Mouse (Mus musculus) ES-Bruce4 (cell line): ENCODE measurements around the gene Ap1g2. TPM values are rescaled to one million over a fixed set of nuclear protein-coding genes. Genes with fewer than 3 reads are reported as not detected.
A peak's percentile ranks its signal among the peaks of the same experiment; 100 is the strongest.

Source experiments
- H3K27ac ChIP-seq: 2 replicates; pipeline ENCODE4 v1.5.1; 2012; ENCODE audit warnings: low read length, inconsistent platforms; ENCODE audit not compliant: insufficient read depth
- H3K27me3 ChIP-seq: 2 replicates; pipeline ENCODE4 v1.6.1; 2012; ENCODE audit warnings: mild to moderate bottlenecking, low read length, inconsistent platforms; ENCODE audit not compliant: control insufficient read depth, poor library complexity, insufficient read depth, severe bottlenecking
- H3K36me3 ChIP-seq: 2 replicates; pipeline ENCODE4 v1.6.1; 2012; ENCODE audit warnings: inconsistent platforms, mild to moderate bottlenecking, low read length, moderate library complexity; ENCODE audit not compliant: control insufficient read depth, poor library complexity, insufficient read depth, severe bottlenecking
- H3K4me1 ChIP-seq: one replicate; pipeline ENCODE4 v1.8.1; 2011; ENCODE audit warnings: low read length; ENCODE audit not compliant: control insufficient read depth, insufficient read depth
- H3K4me3 ChIP-seq: 2 replicates; pipeline ENCODE4 v1.5.1; 2011; ENCODE audit warnings: low read depth, mild to moderate bottlenecking, low read length
- H3K9ac ChIP-seq: 2 replicates; pipeline ENCODE4 v1.6.1; 2012; ENCODE audit warnings: low read depth, mild to moderate bottlenecking, inconsistent platforms; ENCODE audit not compliant: poor library complexity, severe bottlenecking
- H3K9me3 ChIP-seq: replicated peaks from 2 replicates; pipeline ENCODE4 v1.6.1; 2012; ENCODE audit warnings: mild to moderate bottlenecking, low read length, inconsistent platforms; ENCODE audit not compliant: control insufficient read depth, poor library complexity, insufficient read depth, severe bottlenecking
- CTCF ChIP-seq: IDR thresholded peaks from one replicate; pipeline ENCODE4 v1.8.1; 2011; ENCODE audit warnings: low read depth, low read length
- EP300 ChIP-seq: IDR thresholded peaks from 2 replicates; pipeline ENCODE4 v1.6.1; 2011; ENCODE audit warnings: low read depth, low read length; ENCODE audit not compliant: insufficient read depth
- POLR2A ChIP-seq: IDR thresholded peaks from one replicate; pipeline ENCODE4 v1.8.1; 2011; ENCODE audit warnings: low read length; ENCODE audit not compliant: insufficient read depth
- polyA plus RNA-seq: library from polyadenylated mRNA; stranded (reverse); fragments of >200 nt; gene quantifications from 2 replicates; pipeline ENCODE4 v1.2.4, GENCODE M21; 2011; ENCODE audit warnings: low read depth; ENCODE audit not compliant: missing spikeins, insufficient read depth, insufficient read length

Ap1g2 gene
- polyA plus RNA-seq, 1 experiment: 23.9 TPM

- no peak overlapping the region for H3K9ac ChIP-seq
- no peaks in the 10 kb centered on the region for H3K27me3 ChIP-seq
- TF ChIP-seq POLR2A: no peak
- TF ChIP-seq CTCF: peak; percentile 50
- H3K9me3 ChIP-seq: no peaks in the 10 kb centered on the region
- no peak overlapping the region for H3K27ac ChIP-seq
- H3K4me3 ChIP-seq: no peak overlapping the region
- H3K36me3 ChIP-seq: no peaks in the 10 kb centered on the region
- H3K4me1 ChIP-seq: no peaks in the 10 kb centered on the region
Observed at GRCm38 (mm10) chr14:55148363-55148915, 42.0 kb upstream of the Ap1g2 start.

GRCm38 (mm10) chr14:55146829-55147401 lies 40.5 kb upstream of the Ap1g2 start:
- no peak overlapping the region for H3K27ac ChIP-seq
- H3K9ac ChIP-seq: no peak overlapping the region
- H3K4me3 ChIP-seq: no peak overlapping the region
- no peak for TF ChIP-seq POLR2A
- no peak for TF ChIP-seq CTCF
- no peak for TF ChIP-seq EP300
- H3K27me3 ChIP-seq: no peaks in the 10 kb centered on the region
- no peaks in the 10 kb centered on the region for H3K4me1 ChIP-seq
- no peaks in the 10 kb centered on the region for H3K9me3 ChIP-seq
- no peaks in the 10 kb centered on the region for H3K36me3 ChIP-seq

DNA sequence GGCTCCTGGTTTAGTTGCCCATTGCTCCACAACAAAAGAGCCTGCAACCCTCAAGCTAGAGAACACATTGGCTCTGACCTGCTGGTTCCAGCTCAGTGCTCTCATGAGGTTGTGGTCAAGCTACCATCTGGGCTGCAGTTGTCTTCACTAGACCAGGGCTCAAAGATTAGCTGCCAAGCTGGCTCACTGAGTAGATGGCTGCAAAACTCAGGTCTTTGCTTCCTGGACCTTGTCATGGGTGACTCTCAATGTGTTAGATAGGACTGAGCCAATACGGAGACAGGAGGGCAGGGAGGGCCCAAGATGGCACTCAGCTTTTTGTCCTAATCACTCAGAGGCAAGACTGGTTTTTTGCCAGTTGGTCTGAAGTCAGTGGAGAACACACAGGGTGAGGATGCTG lies 39.9 kb upstream of the Ap1g2 start:
- TF ChIP-seq CTCF: no peak
- TF ChIP-seq EP300: no peak
- no peak for TF ChIP-seq POLR2A
- Histone ChIP-seq H3K9me3 (no peaks in the 10 kb centered on the region), H3K27me3 (no peaks in the 10 kb centered on the region)

DNA sequence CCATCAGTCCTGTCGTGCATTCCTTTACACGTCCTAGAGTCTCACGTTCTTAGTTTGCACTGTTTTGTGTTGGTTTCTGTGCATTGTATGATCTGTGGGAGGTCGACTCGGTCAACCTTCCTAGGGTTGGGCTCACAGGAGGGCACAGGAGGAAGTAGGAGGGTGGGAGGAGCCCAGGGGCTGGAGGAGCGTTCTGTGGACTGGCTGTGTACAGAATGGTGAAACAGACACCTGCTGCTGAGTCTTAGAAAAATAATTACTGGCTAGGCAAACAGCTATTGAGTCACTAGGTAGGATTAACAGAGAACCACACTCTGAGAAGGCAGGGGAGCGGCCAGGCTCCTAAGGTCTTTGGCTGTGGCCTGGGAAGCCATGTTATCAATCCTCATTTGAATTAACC lies 32.9 kb upstream of the Ap1g2 start:
- no peaks in the 10 kb centered on the region for H3K4me1 ChIP-seq
- TF ChIP-seq EP300 (no peak), CTCF (no peak), POLR2A (no peak)
- H3K27me3 ChIP-seq: no peaks in the 10 kb centered on the region
- H3K27ac ChIP-seq: no peak overlapping the region
- H3K36me3 ChIP-seq: no peaks in the 10 kb centered on the region
- H3K4me3 ChIP-seq: no peak overlapping the region
- H3K9me3 ChIP-seq: no peaks in the 10 kb centered on the region
- no peak overlapping the region for H3K9ac ChIP-seq

More for the DNA sequence above, 39.9 kb upstream of the Ap1g2 start:
- Histone ChIP-seq H3K36me3 (no peaks in the 10 kb centered on the region), H3K4me1 (no peaks in the 10 kb centered on the region), H3K27ac (no peak overlapping the region), H3K9ac (no peak overlapping the region), H3K4me3 (no peak overlapping the region)

- Histone ChIP-seq H3K27ac (no peak overlapping the region), H3K36me3 (no peaks in the 10 kb centered on the region), H3K27me3 (no peaks in the 10 kb centered on the region), H3K9ac (no peak overlapping the region), H3K4me3 (no peak overlapping the region), H3K4me1 (no peaks in the 10 kb centered on the region), H3K9me3 (no peaks in the 10 kb centered on the region)
- TF ChIP-seq CTCF (no peak), POLR2A (no peak), EP300 (no peak)
Observed at GRCm38 (mm10) chr14:55135676-55136075, 29.3 kb upstream of the Ap1g2 start.

DNA sequence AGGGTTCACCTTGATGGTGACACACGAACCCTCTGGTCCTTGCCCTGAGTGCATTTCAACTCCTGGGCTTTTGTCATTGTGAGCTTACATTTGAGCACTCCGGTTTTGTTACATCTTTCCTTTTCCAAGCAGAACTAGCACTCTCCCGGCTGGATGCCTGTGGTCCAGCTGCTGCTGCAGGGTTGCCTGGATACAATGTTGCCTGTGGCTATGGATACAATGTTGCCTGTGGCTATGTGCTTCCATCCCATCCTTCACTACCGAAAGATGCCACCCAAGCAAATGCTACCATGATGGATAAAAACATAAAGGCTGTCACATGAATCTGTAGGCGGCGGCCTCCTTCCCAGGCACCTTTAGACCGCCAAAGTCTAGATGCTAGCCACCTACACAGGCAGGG lies 20.1 kb upstream of the Ap1g2 start:
- no peak for TF ChIP-seq EP300
- no peak for TF ChIP-seq CTCF
- TF ChIP-seq POLR2A: no peak
- Histone ChIP-seq H3K27ac (no peak overlapping the region), H3K36me3 (no peaks in the 10 kb centered on the region), H3K4me3 (no peak overlapping the region), H3K27me3 (no peaks in the 10 kb centered on the region), H3K9me3 (no peaks in the 10 kb centered on the region), H3K4me1 (no peaks in the 10 kb centered on the region), H3K9ac (no peak overlapping the region)
